ENCODE assay signal across 9 mouse cellular contexts in the genomic region with DNA sequence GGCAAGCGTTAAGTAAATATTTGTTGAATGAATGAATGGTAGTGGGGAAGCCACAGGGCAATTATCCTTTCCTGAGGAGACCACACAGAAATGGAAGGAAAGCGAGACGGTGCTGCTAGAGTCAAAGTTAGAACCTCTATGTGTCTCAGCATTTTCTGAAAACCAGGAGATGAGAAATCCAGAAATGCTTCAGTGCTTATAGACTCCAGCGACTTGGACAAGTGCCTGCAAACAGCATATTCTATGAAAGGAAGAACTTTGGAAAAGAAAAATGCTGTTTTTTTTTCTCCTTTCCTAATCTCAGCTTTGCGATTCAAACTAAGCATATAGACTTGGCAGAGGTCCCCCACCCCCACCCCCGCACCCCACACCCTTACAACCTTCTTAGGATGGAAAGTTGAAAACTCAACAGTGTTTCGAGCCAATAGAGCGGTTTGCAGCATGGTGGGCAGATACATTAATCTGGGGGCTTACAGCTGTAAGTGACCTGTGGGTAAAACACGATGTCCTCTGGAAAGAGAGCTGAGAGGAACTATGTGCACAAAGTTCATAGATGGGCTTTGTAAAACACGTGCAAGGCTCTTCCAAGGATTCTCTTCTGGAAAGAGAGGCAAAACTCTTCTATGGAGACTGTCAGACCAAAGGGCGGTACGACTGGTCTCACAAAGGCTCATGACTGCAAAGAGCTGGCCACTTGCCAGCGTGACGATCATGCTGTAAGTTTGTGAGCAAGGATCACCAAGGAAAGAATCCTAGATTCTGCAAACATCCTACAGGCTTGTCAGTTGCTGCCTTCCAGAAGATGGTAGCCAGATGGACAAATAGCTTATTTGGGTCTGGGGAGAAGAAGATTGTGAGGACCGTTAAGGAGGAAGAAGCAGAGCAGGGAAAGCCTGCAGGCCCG. TPM values are rescaled to one million over a fixed set of nuclear protein-coding genes. Genes with fewer than 3 reads are reported as not detected.
DNase-seq lines count a peak whose midpoint lies in the region; ATAC-seq lines count a peak whose summit lies in the region.
"Had no signal": no experiment of that assay in that cellular context is flagged by ENCODE, and none has a peak within 500 bp of the region (broad histone marks: within the 10 kb centered on the region; RNA-seq: fewer than 3 reads in every experiment).

No protein-coding gene starts in this region.

- H3K9me3 ChIP-seq in intestine, embryonic 16.5 days (ENCODE audit: control insufficient read depth, low read length) = no peaks in the 10 kb centered on the region
- H3K9me3 ChIP-seq in midbrain, embryonic 11.5 days (ENCODE audit: control insufficient read depth, low read length) = no peaks in the 10 kb centered on the region
- H3K9me3 ChIP-seq: midbrain, embryonic 12.5 days had no signal

- no peaks in the 10 kb centered on the region for H3K27me3 ChIP-seq in intestine, embryonic 16.5 days (replicated peaks; ENCODE audit: control insufficient read depth, insufficient read depth, low read length)
- no peaks in the 10 kb centered on the region for H3K27me3 ChIP-seq in midbrain, embryonic 11.5 days (ENCODE audit: control insufficient read depth, insufficient read depth, low read length)
- H3K27me3 ChIP-seq: midbrain, embryonic 12.5 days had no signal

- no peaks in the 10 kb centered on the region for H3K4me1 ChIP-seq in intestine, embryonic 16.5 days (ENCODE audit: control insufficient read depth, insufficient read depth, low read length)
- H3K4me1 ChIP-seq in midbrain, embryonic 11.5 days (ENCODE audit: control insufficient read depth, insufficient read depth, low read length) = peaks cover 2% of the 10 kb centered on the region; the same call in 1 of the 2 replicates

- H3K36me3 ChIP-seq in intestine, embryonic 16.5 days (ENCODE audit: control insufficient read depth, insufficient read depth, low read length) = no peaks in the 10 kb centered on the region
- no peaks in the 10 kb centered on the region for H3K36me3 ChIP-seq in midbrain, embryonic 11.5 days (ENCODE audit: control insufficient read depth, insufficient read depth, low read length)
- H3K36me3 ChIP-seq: midbrain, embryonic 12.5 days had no signal

- H3K4me3 ChIP-seq in intestine, embryonic 16.5 days (ENCODE audit: low read length) = no peak overlapping the region
- H3K4me3 ChIP-seq in midbrain, embryonic 11.5 days (ENCODE audit: low read depth, low read length) = no peak overlapping the region
- H3K4me3 ChIP-seq: midbrain, embryonic 12.5 days had no signal

- no peak overlapping the region for H3K27ac ChIP-seq in intestine, embryonic 16.5 days (ENCODE audit: low read length)
- H3K27ac ChIP-seq in midbrain, embryonic 11.5 days (ENCODE audit: low read depth, low read length) = no peak overlapping the region
- H3K27ac ChIP-seq: midbrain, embryonic 12.5 days had no signal

- H3K4me2 ChIP-seq in intestine, embryonic 16.5 days (ENCODE audit: low read depth, low read length) = no peak overlapping the region
- H3K4me2 ChIP-seq in midbrain, embryonic 11.5 days = no peak overlapping the region
- H3K4me2 ChIP-seq: midbrain, embryonic 12.5 days had no signal

- WGBS in intestine, embryonic 16.5 days = 49% methylated on average over 16 of the region's 16 CpGs
- 72% methylated on average over 16 of the region's 16 CpGs for WGBS in midbrain, embryonic 11.5 days

- intact Hi-C loops in left cerebral cortex, postnatal 10 days (cut with DNase I) = no loop called here

- H3K9ac ChIP-seq in intestine, embryonic 16.5 days (ENCODE audit: low read depth, low read length) = no peak overlapping the region
- H3K9ac ChIP-seq in midbrain, embryonic 11.5 days (ENCODE audit: low read length) = no peak overlapping the region
- H3K9ac ChIP-seq: midbrain, embryonic 12.5 days had no signal

- DNase-seq in left cerebral cortex, postnatal 10 days (ENCODE audit: extremely low spot score in 1 of 2, low spot score in 2 of 2) = peak; percentile 23 to 49
- DNase-seq in left cerebral cortex, adult 11 months (ENCODE audit: low spot score) = no peak
- DNase-seq in adrenal gland, adult 8-10 months = peak; percentile 7
- DNase-seq in cerebellum, postnatal 36 days = peak; percentile 20 to 21
- DNase-seq in ovary, postnatal 14 days (ENCODE audit: low spot score) = peak; percentile 19
- no peak for DNase-seq in layer of hippocampus, postnatal 14 days (ENCODE audit: low spot score in 2 of 2)
- DNase-seq in midbrain, embryonic 11.5 days (ENCODE audit: low spot score, missing footprints) = no peak

- peak; percentile 33 for ATAC-seq in intestine, embryonic 16.5 days
- ATAC-seq in midbrain, embryonic 11.5 days (ENCODE audit: low FRiP score) = no peak

RNA-seq across cellular contexts. Expression of gene Sem1, which starts 44.6 kb away (rescaled TPM):
- total RNA-seq in left cerebral cortex, postnatal 10 days (2021) = 10 to 100 TPM; 51.0 TPM
- total RNA-seq in adrenal gland, adult 8-10 months (2022) = 10 to 100 TPM; 60.0 to 79.9 (median 66.5) TPM
- 196 and 206 TPM in 2 replicates for polyA plus RNA-seq in intestine, embryonic 16.5 days (2015; fragmentation: Nextera tagmentation; extraction: Ambion mirVana)
- total RNA-seq in layer of hippocampus, postnatal 14 days (2021) = 10 to 100 TPM; 55.3 to 59.5 TPM
- 241 and 251 TPM in 2 replicates for polyA plus RNA-seq in midbrain, embryonic 11.5 days (2014; fragmentation: Nextera tagmentation; extraction: Ambion mirVana)

Comparison
In these comparisons a context has a peak if more than half of its experiments do, and no peak if none do; other contexts are left out.
1. DNase-seq: peak in left cerebral cortex, postnatal 10 days (2 of 2), adrenal gland, adult 8-10 months (single experiment), cerebellum, postnatal 36 days (2 of 2) and ovary, postnatal 14 days (single experiment); none in left cerebral cortex, adult 11 months (single experiment), layer of hippocampus, postnatal 14 days (0 of 2) and midbrain, embryonic 11.5 days (single experiment).